Mouse (Mus musculus): ENCODE measurements around the gene Plekhh2. TPM values are rescaled to one million over a fixed set of nuclear protein-coding genes. Genes with fewer than 3 reads are reported as not detected.

Plekhh2 gene
- polyA plus RNA-seq, 2 experiments, result 0.22 to 0.37 TPM

DNA sequence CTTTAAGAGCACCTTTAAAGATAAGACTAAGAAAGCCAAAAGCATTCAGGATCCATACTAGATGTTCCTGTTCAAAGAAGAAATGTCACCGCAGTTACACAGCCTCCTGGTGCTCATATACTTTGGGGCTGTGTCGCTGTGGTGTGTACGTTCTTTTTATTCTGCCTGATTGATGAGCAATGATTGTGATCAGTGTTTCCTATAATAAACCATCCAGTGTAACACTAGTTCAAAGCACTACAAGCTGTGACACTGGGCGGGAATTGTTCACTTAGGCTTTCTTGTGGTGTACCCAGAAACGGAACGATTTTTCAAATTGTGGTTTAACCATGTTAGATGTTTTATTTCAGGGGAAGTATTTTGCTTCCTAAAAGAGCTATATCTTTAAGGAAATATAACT lies 120.1 kb downstream of the Plekhh2 start:
- H3K4me1 ChIP-seq (replicated peaks; ENCODE audit: control insufficient read depth in 2 of 2, insufficient read depth in 2 of 2, low read length in 1 of 2), result peaks cover 0 to 3% of the 10 kb centered on the region in 2 experiments; a peak in 1 of 4 replicates
- H3K36me3 ChIP-seq (replicated peaks; ENCODE audit: control insufficient read depth, insufficient read depth, low read depth), result no peaks in the 10 kb centered on the region
- WGBS (ENCODE audit: insufficient replicate concordance), result 64% methylated on average over 6 of the region's 6 CpGs
- no peak for ATAC-seq (ENCODE audit: insufficient read depth)
- DNase-seq (ENCODE audit: low read depth in 3 of 3, low spot score in 3 of 3), result no peak
- no peak overlapping the region for H3K9ac ChIP-seq (replicated peaks)
- H3K4me3 ChIP-seq (ENCODE audit: insufficient read depth in 1 of 2, low read depth in 2 of 2, low read length in 2 of 2), result no peak overlapping the region
- TF ChIP-seq EP300 (IDR thresholded peaks at IDR 0.05; ENCODE audit: low read depth) (no peak), CTCF (IDR thresholded peaks at IDR 0.05; ENCODE audit: low read depth) (no peak)
- no peaks in the 10 kb centered on the region for H3K9me3 ChIP-seq (ENCODE audit: control insufficient read depth, low read length)
- H3K4me2 ChIP-seq (ENCODE audit: low read depth), result no peak overlapping the region
- H3K27me3 ChIP-seq (ENCODE audit: control insufficient read depth, insufficient read depth, low read length), result no peaks in the 10 kb centered on the region
- no peak overlapping the region for H3K27ac ChIP-seq

DNA sequence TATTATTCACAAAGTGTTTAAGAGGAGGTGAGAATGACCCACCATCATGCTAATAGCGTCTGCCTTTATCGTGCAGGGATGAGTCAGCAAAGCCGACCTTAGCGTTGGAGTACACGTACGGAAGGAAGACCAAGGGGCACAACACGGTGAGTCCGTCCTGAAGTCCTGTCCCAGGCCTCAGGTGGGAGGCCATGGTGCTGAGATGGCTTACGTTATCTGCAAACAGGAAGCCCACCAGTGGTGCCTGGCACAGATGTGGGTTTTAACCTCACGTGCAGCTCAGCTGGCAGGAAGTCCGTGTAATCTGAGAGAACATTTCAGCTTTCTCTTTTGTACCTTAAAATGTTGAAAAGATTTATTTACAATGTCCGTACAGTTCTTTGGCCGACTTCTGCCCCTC lies 121.7 kb downstream of the Plekhh2 start:
- Histone ChIP-seq H3K36me3 (replicated peaks; ENCODE audit: control insufficient read depth, insufficient read depth, low read depth) (no peaks in the 10 kb centered on the region), H3K27me3 (ENCODE audit: control insufficient read depth, insufficient read depth, low read length) (no peaks in the 10 kb centered on the region), H3K4me3 (ENCODE audit: insufficient read depth in 1 of 2, low read depth in 2 of 2, low read length in 2 of 2) (no peak overlapping the region), H3K4me1 (replicated peaks; ENCODE audit: control insufficient read depth in 2 of 2, insufficient read depth in 2 of 2, low read length in 1 of 2) (peaks cover 0 to 3% of the 10 kb centered on the region in 2 experiments; a peak in 1 of 4 replicates), H3K4me2 (ENCODE audit: low read depth) (peak overlapping the region; percentile 13; the same call in 1 of the 2 replicates), H3K9ac (replicated peaks) (no peak overlapping the region), H3K9me3 (ENCODE audit: control insufficient read depth, low read length) (no peaks in the 10 kb centered on the region), H3K27ac (no peak overlapping the region)
- ATAC-seq (ENCODE audit: insufficient read depth) (no peak), DNase-seq (ENCODE audit: low read depth in 3 of 3, low spot score in 3 of 3) (no peak)
- WGBS (ENCODE audit: insufficient replicate concordance), result 25% methylated on average over 13 of the region's 13 CpGs
- TF ChIP-seq CTCF (IDR thresholded peaks at IDR 0.05; ENCODE audit: low read depth), result no peak
- TF ChIP-seq EP300 (IDR thresholded peaks at IDR 0.05; ENCODE audit: low read depth), result no peak

DNA sequence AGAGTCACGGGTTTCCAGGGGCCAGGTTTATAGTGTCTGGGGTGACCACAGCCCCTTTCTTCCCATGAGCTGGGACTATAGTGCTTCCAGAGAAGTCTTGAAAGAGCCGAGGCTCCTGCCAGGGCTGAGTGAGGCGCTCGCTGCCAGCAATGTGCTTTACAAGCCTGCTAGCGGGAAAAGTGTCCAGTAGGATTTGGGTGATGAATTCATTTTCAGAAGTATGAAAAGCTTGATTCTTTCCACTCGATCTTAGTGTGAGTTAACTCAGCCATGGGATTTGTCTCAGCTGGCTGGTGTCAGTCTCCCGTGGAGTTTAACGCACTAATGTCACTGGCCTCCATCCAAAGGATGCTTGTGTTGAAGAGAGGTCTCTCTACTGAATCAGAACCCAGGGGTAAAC lies 124.6 kb downstream of the Plekhh2 start:
- Histone ChIP-seq H3K36me3 (replicated peaks; ENCODE audit: control insufficient read depth, insufficient read depth, low read depth) (no peaks in the 10 kb centered on the region), H3K27ac (no peak overlapping the region), H3K9ac (replicated peaks) (no peak overlapping the region), H3K4me2 (ENCODE audit: low read depth) (no peak overlapping the region), H3K9me3 (ENCODE audit: control insufficient read depth, low read length) (no peaks in the 10 kb centered on the region), H3K27me3 (ENCODE audit: control insufficient read depth, insufficient read depth, low read length) (no peaks in the 10 kb centered on the region), H3K4me1 (replicated peaks; ENCODE audit: control insufficient read depth in 2 of 2, insufficient read depth in 2 of 2, low read length in 1 of 2) (peaks cover 0 to 3% of the 10 kb centered on the region in 2 experiments; a peak in 1 of 4 replicates), H3K4me3 (ENCODE audit: insufficient read depth in 1 of 2, low read depth in 2 of 2, low read length in 2 of 2) (no peak overlapping the region)
- ATAC-seq (ENCODE audit: insufficient read depth) (no peak), DNase-seq (ENCODE audit: low read depth in 3 of 3, low spot score in 3 of 3) (no peak)
- TF ChIP-seq CTCF (IDR thresholded peaks at IDR 0.05; ENCODE audit: low read depth) (no peak), EP300 (IDR thresholded peaks at IDR 0.05; ENCODE audit: low read depth) (no peak)
- 67% methylated on average over 8 of the region's 8 CpGs for WGBS (ENCODE audit: insufficient replicate concordance)

DNA sequence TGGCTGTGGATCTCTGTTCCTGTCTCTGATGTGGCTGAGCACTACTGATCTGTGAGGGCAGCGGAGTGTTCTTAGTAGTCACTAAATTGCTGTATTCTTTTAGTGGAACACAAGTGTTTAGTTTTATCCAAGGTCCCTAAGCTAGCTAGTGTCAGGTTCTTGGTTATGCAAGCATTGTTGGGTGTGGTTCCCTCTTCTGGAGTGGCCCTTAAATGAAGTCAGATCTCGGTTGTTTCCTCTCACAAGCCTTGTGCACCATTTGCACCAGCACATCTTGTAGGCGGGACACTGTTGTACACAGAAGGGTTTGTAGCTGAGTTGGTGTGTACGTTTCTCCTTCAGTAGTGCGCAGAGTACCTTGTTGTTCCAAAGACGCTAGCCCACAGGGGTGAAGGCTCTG lies 126.3 kb downstream of the Plekhh2 start:
- WGBS (ENCODE audit: insufficient replicate concordance), result 68% methylated on average over 6 of the region's 6 CpGs
- no peaks in the 10 kb centered on the region for H3K9me3 ChIP-seq (ENCODE audit: control insufficient read depth, low read length)
- no peak overlapping the region for H3K9ac ChIP-seq (replicated peaks)
- H3K36me3 ChIP-seq (replicated peaks; ENCODE audit: control insufficient read depth, insufficient read depth, low read depth), result no peaks in the 10 kb centered on the region
- TF ChIP-seq CTCF (IDR thresholded peaks at IDR 0.05; ENCODE audit: low read depth) (no peak), EP300 (IDR thresholded peaks at IDR 0.05; ENCODE audit: low read depth) (no peak)
- H3K27me3 ChIP-seq (ENCODE audit: control insufficient read depth, insufficient read depth, low read length), result no peaks in the 10 kb centered on the region
- DNase-seq (ENCODE audit: low read depth in 3 of 3, low spot score in 3 of 3) (no peak), ATAC-seq (ENCODE audit: insufficient read depth) (no peak)
- H3K4me1 ChIP-seq (replicated peaks; ENCODE audit: control insufficient read depth in 2 of 2, insufficient read depth in 2 of 2, low read length in 1 of 2), result peaks cover 0 to 3% of the 10 kb centered on the region in 2 experiments; a peak in 1 of 4 replicates
- no peak overlapping the region for H3K4me3 ChIP-seq (ENCODE audit: insufficient read depth in 1 of 2, low read depth in 2 of 2, low read length in 2 of 2)
- no peak overlapping the region for H3K27ac ChIP-seq
- H3K4me2 ChIP-seq (ENCODE audit: low read depth), result no peak overlapping the region

DNA sequence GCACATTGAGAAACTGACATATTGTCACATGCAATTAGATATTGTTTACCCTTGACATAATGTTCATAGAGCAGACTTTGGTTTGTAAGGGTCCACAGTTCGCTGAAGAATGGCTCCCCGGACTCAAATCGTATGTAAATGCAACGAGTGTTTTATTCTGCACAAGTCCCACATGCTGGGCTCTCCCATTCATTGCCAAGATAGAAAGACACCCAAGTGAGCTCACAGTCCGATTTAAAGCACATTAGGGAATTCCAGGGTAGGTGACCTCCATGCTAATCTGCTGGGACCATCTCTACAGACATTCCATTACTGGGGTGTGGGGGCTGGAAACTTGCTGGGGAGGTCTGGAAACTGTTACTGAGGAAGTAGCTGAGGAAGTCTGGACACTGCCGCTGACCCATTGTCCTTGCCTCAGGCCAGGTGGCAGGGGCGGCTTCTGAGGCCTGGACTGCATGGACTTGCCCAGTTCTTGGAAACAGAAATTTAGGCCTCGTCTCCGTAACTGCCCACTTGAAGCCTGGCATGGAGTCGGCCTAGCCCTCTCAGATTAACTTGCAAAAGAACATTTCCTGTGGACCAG lies 128.2 kb downstream of the Plekhh2 start:
- no peaks in the 10 kb centered on the region for H3K4me1 ChIP-seq (replicated peaks; ENCODE audit: control insufficient read depth in 2 of 2, insufficient read depth in 2 of 2, low read length in 1 of 2)
- H3K9ac ChIP-seq (replicated peaks), result no peak overlapping the region
- no peak overlapping the region for H3K27ac ChIP-seq
- H3K36me3 ChIP-seq (replicated peaks; ENCODE audit: control insufficient read depth, insufficient read depth, low read depth), result no peaks in the 10 kb centered on the region
- no peak overlapping the region for H3K4me3 ChIP-seq (ENCODE audit: insufficient read depth in 1 of 2, low read depth in 2 of 2, low read length in 2 of 2)
- TF ChIP-seq EP300 (IDR thresholded peaks at IDR 0.05; ENCODE audit: low read depth), result no peak
- no peak for TF ChIP-seq CTCF (IDR thresholded peaks at IDR 0.05; ENCODE audit: low read depth)
- no peaks in the 10 kb centered on the region for H3K27me3 ChIP-seq (ENCODE audit: control insufficient read depth, insufficient read depth, low read length)
- H3K4me2 ChIP-seq (ENCODE audit: low read depth), result no peak overlapping the region
- DNase-seq (ENCODE audit: low read depth in 3 of 3, low spot score in 3 of 3) (no peak), ATAC-seq (ENCODE audit: insufficient read depth) (no peak)
- no peaks in the 10 kb centered on the region for H3K9me3 ChIP-seq (ENCODE audit: control insufficient read depth, low read length)
- WGBS (ENCODE audit: insufficient replicate concordance), result 64% methylated on average over 10 of the region's 10 CpGs

All from liver, embryonic 14.5 days (tissue).